Mouse (Mus musculus) liver, adult (tissue): ENCODE measurements around the gene Mgea5.

Experiments used
- GATA4 ChIP-seq: IDR thresholded peaks from 2 replicates; pipeline ENCODE4 v1.6.1; 2014; ENCODE audit warnings: mild to moderate bottlenecking, low read length; ENCODE audit not compliant: insufficient replicate concordance

Mgea5 gene

DNA sequence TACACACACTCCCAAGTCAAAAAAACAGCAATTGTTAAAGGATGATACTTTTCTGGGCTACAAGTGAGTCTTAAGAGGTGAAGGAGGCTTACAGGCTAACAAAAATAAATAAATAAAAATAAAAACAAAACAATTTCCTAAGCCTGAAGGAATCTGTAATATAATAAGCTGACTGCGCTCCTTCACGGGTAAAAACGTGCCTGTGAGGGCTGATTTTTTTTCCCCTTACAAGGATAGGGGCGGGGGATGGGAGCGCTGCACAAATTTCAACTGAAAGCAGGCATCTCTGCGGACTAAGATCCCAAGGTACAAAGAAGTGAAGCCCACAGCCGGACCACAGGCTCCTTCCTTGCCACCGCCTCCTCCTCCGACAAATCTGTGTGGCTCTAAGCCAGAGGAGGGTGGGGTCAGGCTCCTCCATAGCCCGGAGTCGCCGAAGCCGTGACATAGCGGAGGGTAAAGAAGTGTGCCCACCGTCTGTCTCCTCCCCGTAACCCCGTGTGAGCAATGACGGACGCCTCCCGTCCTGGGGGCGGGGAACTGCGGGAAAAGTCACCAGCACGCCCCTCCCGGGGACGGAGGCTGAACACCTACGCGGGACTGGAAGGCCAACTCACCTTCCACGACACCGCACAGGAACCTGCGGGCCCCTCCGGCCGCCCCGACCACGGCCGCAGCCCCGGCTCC, 1.2 kb downstream of the Mgea5 start:
- no peak for TF ChIP-seq GATA4

DNA sequence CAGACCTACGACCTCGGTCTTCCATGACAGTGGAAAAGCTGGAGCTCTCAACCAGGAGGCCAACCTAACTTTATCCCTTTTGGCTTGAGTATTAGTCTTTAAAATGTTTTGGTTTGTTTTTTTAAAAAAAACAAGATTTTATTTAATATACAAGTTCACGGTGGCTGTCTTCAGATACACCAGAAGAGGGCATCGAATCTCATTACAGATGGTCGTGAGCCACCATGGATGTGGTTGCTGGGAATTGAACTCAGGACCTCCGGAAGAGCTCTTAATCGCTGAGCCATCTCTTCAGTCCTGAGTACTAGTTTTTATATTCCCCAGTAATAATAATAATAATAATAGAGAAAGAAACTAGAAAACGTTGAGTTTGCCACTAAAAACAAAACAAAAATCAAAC, 2.0 kb downstream of the Mgea5 start:
- no peak for TF ChIP-seq GATA4

DNA sequence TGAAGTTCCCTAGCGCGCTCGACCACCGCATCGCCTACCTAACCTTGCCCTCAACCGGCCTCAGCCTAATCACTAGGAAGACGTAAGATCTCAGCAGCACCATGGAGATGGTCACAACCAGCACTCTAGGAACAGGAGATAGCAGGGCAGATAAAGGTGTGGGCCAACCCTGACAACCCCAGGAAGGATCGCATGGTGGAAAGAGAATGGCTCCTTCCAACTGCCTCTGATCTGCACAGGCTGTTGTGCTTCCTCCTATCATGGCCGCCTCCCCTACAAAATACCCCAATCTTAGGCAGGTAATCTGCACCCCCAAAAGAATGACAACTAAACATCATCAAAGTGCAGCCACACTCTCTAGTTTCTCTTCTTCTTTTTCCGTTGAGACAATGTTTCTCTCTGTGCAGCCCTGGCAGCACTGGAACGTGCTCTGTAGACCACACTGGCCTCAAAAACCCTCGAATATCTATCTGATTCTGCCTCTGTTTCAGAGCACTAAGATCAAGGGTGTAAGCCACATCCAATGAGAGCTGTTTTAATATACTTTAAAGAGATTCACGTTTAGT, 3.2 kb downstream of the Mgea5 start:
- no peak for TF ChIP-seq GATA4

DNA sequence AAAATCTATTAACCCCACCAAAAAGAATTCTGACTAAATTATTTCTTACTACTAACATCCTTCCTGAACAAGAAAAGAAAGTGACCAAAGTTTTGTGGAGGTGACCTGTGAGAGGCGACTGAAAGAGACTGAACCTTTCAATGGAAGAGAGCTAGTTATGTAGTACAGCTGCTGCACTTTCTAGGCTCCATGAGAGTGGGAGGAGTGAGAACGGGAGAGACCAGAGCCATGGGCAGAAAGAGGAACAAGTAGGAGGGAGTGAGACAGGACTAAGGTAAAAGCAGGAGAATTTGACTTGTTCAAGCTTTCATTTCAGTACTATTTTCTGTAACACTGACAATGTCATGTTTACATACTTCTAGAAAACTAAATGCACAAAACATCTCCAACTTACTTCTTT, 8.2 kb downstream of the Mgea5 start:
- no peak for TF ChIP-seq GATA4

DNA sequence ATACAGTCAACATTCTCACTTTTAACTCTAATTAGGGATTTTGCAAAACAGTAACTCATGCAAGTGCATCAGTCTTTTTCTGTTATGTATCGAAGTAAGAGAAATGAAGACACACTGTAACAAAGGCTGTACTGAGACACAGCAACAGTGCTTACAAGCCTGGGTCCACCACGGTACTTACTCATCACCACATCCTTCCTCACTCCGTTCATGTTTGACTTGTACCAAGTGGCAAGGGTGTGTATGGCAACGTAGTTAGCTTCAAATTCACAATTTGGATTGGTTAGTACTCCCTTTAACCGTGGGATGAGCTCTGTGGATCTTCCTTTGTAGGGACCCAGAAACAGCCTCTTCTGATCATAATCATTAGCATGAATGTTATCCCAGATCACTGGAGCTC, 12.1 kb downstream of the Mgea5 start:
- TF ChIP-seq GATA4, result no peak

DNA sequence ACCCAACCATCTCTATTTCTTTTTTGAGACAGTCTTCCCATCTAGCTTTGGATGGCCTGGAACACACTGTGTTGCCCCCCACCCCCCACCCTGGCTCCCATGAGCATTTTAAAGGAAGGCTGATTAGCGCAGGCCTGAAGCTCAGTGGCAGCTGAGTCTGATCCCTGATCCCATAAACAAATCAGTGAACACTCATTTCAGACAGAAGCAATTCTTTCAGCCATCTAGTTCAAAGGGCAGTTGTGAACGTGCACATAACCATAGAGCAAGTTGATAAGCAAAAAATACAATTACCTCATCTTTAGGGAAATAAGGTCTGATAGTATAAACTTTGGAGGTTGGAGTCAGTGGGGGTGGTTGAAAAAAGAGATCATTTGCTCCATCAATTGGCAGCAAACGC, 22.8 kb downstream of the Mgea5 start:
- TF ChIP-seq GATA4, result no peak

DNA sequence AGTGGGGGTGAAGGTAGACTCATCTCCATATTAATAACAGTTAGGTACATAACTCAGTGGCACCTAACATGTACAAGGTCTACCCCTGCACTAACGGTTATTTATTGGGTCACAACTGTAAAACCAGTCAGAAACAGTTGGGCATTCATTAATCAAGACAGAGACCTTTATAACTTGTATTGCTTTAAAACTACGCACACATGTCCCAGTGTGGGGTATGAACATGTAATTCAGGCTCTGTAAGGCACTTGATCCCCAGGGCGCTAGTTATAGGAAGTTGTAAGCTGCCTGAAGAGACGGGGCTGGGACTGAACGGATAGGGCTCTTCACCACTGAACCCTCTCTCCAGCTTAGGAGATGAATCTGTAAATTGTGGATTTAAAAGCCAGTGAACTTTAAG, 25.0 kb downstream of the Mgea5 start:
- no peak for TF ChIP-seq GATA4

DNA sequence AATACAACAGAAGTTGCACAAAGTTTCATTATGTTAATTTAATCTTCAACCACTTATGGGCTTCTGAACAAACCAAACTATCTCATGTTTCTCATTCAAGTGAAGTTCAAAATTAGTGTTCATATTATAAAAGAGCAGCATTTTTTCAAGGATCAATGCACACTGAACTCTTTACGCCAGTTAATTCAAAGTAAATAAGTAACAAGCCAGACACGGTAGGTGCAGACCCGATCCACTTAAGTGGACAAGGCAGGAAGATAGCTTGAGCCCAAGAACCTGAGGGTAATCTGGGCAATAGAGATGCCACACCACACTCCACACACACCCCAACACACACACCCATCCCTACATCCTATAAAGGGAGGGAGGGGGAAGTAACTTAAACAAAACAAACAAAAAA, 30.1 kb downstream of the Mgea5 start:
- no peak for TF ChIP-seq GATA4

DNA sequence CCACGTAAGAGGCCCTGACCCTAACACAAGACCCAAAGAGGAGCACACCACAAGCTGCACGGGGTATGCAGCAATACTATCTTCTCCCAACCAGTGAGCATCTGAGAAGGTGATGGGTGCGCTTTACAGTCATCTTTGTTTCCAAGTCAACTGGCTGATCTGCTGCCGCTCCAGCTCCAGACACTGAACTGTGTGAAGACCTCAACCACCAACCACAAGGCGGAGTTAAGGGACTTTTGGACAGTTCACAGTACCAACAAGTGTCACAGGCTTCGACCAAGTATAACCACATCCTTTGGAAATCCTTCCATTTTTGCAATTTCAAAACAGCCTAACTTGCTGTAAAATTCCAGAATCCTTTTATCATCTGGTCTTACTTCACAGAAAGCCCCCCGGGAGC, 31.8 kb downstream of the Mgea5 start:
- TF ChIP-seq GATA4, result no peak

DNA sequence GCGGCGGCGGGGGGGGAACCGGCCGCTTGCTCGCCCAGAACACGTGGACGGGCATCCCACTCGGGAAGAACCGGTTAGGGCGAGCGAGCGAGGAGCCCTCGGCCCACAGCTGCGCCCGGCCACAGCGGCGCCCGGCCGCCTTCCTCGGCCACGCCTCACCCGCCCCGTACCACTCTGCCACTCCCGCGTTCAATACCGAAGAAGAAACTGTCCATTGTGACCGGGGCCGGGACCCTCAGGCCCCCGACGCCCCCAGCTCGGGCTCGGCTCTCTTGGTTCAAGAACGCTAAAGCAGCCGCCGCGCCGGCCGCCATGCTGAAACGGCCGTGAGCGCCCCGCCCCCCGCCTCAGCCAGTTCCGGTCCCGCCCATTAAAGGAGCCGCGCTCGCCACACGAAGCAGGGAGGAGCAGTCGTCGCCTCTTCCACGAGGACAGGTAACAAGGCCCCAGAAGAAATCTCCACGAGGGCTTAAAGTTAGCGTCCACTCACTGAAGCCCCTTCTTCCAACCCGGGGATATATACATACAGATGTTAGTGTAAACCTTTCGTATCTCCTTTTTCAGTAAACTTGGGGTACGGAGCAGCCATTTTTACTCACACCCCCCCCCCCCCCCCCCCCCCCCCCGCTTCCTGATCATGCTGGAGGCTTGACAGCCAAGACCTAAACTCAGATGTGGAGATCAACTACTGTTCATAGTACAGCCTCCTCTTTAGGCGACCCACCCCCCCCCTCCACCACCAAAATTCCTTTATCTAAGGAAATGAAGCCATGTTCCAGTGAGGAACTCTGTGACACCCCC, 34.2 kb downstream of the Mgea5 start, which contains the start of gene Npm3:
Gene Npm3, minus strand, starts transcription at position 349 of the 801 bp plus-strand sequence.
- TF ChIP-seq GATA4, result no peak

DNA sequence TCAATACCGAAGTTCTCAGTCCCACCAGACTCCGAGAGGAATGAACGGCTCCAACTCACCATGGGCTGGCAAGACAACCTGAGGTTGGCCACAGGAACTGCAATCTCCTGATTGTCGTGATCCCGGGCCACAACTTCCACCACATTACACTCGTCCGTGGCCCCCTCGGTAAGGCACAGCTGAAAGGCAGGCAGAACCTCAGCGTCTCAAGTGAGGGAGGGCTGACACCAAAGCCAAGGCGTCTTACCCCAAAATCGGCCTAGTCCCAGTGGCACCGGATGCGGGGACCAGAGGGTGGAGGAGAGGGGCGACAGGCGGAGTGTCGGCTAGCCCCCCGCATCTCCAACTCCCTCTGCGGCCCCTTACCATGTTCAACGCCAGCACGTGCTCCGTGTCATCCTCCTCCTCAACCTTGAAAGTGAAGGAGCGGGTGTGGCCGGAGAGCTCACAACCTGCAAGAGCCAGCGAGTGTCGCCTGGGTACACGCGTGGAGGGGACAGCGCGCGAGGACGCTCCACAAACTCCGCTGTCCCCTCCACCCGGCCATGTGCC, 34.9 kb downstream of the Mgea5 start:
- TF ChIP-seq GATA4, result no peak

DNA sequence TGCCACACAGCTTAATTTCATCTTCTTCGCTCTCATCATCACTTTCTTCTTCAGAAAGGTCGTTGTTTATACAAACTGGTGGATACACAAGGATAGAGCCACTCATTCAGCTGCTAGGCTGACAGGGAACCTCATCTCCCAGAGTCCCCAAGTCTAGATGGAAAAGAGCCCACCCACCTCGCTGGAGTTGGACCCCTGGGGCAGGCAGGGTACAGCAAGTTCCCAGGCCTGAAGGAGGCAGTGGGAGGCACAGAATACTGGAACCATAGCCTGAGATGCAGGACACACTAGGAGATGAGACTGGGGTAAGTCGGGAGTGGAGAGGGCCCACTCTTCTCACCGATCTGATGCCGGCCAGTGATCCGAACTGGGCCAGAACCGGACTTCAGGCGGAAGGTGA, 35.4 kb downstream of the Mgea5 start:
- TF ChIP-seq GATA4, result no peak

DNA sequence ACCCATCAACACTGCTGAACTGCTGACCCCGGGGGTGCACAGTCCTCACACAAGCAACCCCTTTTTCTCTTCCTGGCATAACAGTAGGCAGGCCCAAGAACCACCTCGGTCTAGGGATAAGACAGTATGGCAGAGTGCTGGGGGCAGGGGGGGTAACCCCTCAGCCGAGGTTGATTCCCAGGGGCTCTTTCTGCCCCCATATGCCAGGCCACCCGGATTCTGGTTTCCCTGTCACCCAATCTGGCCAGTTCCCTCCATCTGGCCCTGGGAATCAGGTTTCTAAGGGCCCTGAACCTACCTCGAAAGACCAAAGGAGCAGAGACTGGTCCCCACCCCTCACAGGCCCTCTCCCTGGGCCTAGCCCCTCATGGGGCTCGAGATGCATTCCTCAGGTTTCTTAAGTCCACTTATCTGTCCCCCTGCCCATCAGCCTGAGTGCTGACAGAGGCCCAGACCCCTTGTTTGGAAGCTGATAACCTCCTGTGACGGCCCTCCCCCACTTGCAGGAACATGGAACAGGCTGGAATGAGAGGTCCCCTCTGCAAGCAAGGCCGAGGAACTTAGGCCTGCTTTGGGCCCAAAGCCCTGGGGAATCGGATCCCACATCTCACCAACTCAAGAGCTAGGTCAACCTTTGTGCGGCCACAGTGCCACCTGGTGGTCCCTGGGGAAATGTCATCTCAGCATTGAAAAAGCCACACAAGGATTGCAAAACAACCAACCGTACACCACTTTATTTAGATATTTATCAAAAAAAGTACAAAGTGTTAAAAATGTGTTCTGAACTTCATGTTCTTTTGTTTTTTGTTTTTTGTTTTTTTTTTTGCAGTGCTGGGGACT, 36.4 kb downstream of the Mgea5 start:
- TF ChIP-seq GATA4, result no peak

DNA sequence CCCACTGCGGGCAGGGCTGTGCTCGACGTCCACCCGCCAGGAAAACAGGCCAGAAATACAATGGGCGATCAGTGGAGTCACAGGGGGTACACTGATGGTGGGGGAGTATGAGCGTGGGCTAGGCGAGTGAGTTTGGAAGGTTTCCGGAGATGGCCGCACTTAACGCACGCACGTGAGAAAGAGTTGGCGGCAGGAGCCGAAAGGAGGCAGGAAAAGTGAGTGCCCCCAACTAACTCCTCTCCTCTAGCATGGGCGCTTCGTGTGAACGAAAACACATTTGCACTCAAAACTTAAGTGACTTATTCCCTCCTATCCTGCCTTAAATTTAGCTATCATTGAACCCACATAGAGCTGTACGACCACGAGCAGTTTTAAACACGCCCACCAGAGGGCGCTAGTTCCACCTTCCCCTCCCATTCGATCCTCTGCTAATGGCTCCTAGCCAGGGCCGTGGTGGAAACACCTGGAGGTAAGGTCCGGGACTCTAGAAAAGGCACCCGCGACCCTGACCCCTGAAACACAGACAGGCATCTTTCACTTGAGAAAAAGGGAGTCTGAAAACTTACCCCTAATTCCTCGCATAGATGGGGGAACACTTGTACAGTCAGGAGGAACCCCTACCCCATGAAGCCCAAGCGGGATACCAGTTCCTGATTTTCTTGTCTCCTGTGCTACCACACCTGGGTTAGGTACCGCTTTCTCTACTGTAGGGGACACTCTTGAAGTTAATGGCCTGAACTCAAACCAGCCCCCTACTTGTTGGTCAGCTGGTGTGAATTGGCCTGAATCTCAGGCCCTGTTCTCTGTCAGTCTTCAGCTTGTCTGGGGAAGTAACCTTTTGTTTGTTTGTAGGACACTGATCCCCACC, 37.2 kb downstream of the Mgea5 start:
- no peak for TF ChIP-seq GATA4
